Mouse (Mus musculus) olfactory bulb, adult 2 months (tissue): Measurements from ENCODE around the gene Papola.

Experiments used
- CTCF ChIP-seq: fragments of 200-500 bp; IDR thresholded peaks from 2 replicates; pipeline ENCODE4 v1.5.1; 2012; ENCODE audit warnings: low read depth, mild to moderate bottlenecking, low read length, moderate library complexity; ENCODE audit not compliant: insufficient read depth
- POLR2A ChIP-seq: fragments of 200-500 bp; IDR thresholded peaks from 2 replicates; pipeline ENCODE4 v1.6.1; 2012; ENCODE audit warnings: mild to moderate bottlenecking, low read depth, low read length, moderate library complexity; ENCODE audit not compliant: insufficient read depth

DNA sequence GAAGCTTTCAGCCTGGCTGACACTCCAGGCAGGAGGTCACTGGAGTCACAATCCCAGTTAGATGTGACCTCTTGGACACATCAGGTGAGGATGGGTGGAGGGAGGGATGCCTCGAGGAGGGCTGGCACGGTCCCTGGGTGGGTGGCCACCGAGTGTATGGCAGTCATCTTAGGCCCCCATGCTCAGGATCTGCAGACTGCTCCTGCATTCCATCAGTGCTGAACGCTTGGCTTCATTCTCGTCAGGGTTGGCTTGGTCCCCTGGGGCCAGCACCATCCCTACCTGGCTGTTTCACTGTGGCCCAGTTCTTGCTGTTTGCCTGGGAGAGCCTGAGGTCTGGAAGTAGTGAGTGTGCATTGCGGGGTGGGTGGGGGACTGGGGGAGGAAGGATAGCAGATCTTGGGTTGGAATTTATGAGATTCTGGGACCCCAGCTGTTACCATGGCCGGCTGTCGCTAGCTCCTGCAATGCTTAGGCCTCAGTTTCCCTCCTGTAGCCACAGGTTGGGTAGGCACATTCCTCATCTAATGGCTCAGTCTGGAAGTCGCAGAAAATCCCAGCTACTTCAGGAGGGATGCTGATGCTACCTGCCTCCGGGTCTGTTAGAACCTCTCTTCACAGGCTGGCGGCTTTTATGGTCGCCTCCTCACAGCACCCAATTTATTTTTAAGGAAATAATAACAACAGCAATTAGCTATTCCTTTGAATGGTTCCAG is 99.5 kb downstream of the Papola start:
- TF ChIP-seq CTCF (no peak), POLR2A (no peak)
